Mouse (Mus musculus) small intestine, adult 2 months (tissue): ENCODE data around the gene Trpd52l3. TPM values are rescaled to one million over a fixed set of nuclear protein-coding genes. Genes with fewer than 3 reads are reported as not detected.

Source experiments
- H3K27ac ChIP-seq: fragments of 200-500 bp; 2 replicates; pipeline ENCODE4 v1.5.1; 2012; ENCODE audit warnings: low read depth, low read length, control low read depth, inconsistent platforms; ENCODE audit not compliant: insufficient read depth
- H3K27me3 ChIP-seq: fragments of 200-500 bp; 2 replicates; pipeline ENCODE4 v1.6.1; 2012; ENCODE audit warnings: mild to moderate bottlenecking, moderate library complexity, low read length, inconsistent platforms; ENCODE audit not compliant: control insufficient read depth, insufficient read depth
- H3K36me3 ChIP-seq: fragments of 200-500 bp; 2 replicates; pipeline ENCODE4 v1.6.1; 2012; ENCODE audit warnings: mild to moderate bottlenecking, low read length, control low read depth, inconsistent platforms; ENCODE audit not compliant: control insufficient read depth, insufficient read depth
- H3K4me1 ChIP-seq: fragments of 200-500 bp; 2 replicates; pipeline ENCODE4 v1.6.1; 2012; ENCODE audit warnings: low read length, inconsistent platforms, mixed read lengths; ENCODE audit not compliant: control insufficient read depth, insufficient read depth, insufficient read length
- H3K4me3 ChIP-seq: fragments of 200-500 bp; 2 replicates; pipeline ENCODE4 v1.5.1; 2012; ENCODE audit warnings: low read depth, mild to moderate bottlenecking, control low read depth, inconsistent platforms, low read length, moderate library complexity
- CTCF ChIP-seq: fragments of 200-500 bp; IDR thresholded peaks from 2 replicates; pipeline ENCODE4 v1.5.1; 2012; ENCODE audit warnings: low read depth, mild to moderate bottlenecking, control low read depth, inconsistent platforms, low read length, moderate library complexity, mixed read lengths; ENCODE audit not compliant: insufficient replicate concordance, insufficient read length; ENCODE audit errors: extremely low read depth
- POLR2A ChIP-seq: fragments of 200-500 bp; IDR thresholded peaks from 2 replicates; pipeline ENCODE4 v1.6.1; 2012; ENCODE audit warnings: low read depth, mild to moderate bottlenecking, control low read depth, inconsistent platforms, low read length, moderate library complexity
- WGBS: fragments of 180-500 bp; shearing (Covaris S2); methylation state at CpG from one replicate; pipeline ENCODE4 v1.1.7; 2018; 5-methylcytosine and 5-hydroxymethylcytosine counted together
- polyA plus RNA-seq: library from polyadenylated mRNA; depleted of rRNA; stranded (reverse); fragments of >200 nt; gene quantifications from 2 replicates; pipeline ENCODE4 v1.2.3, GENCODE M21; 2012

The Trpd52l3 gene
- polyA plus RNA-seq, 1 experiment = not detected

DNA sequence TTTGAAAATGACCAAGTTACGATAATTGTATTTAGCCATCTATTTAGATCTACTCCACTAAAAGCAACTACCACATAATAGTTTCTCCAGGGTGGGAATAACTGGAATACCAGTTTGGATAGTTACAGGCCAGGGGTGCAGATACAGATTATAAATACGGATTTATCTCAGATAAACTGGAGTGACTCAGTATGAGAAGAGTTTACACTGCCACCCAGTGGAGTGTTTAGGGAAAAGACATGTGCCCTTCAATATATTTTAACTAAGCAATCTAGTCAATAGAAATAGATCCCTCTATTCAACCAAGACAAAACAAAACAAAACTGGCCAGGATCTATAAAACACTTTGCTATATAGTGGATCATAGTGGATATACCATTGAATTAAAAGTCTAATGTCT lies 24.7 kb upstream of the Trpd52l3 start:
- no peaks in the 10 kb centered on the region for H3K36me3 ChIP-seq
- WGBS = 50% methylated on average over 2 of the region's 2 CpGs
- H3K27ac ChIP-seq = no peak overlapping the region
- H3K4me1 ChIP-seq = no peaks in the 10 kb centered on the region
- TF ChIP-seq CTCF (no peak), POLR2A (no peak)
- H3K4me3 ChIP-seq = no peak overlapping the region
- no peaks in the 10 kb centered on the region for H3K27me3 ChIP-seq

DNA sequence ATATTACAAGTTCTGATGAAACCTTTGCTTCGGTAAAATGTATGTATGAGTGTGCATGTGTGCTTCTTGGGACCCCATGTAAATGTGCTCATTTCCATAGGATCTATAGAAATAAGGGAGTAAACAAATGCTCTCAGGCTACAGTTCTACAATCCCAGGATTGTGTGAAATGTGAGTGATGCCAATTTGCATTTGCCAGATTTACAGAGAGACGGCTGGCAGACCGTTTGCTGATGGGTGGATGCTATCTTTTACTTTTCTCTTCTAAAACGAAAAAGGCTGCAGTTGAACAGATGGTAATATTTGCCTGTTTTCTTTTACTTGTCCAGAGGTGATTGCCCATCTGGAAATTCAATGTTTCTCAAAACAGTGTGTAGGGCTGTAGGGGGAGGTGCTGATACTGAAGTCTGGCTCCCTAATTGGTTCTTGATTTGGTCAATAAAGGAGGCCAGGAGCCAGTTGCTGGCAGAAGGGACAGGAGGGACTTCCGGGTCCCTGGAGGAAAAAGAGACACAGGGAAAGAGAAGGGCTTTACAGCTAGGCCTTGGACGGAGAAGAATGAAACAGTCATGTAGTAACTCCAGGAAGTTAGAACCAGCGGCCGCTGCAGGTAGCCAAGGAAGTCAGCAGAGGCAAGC lies 24.0 kb upstream of the Trpd52l3 start:
- H3K4me3 ChIP-seq = no peak overlapping the region
- no peaks in the 10 kb centered on the region for H3K36me3 ChIP-seq
- WGBS = 80% methylated on average over 8 of the region's 8 CpGs
- H3K4me1 ChIP-seq = no peaks in the 10 kb centered on the region
- no peaks in the 10 kb centered on the region for H3K27me3 ChIP-seq
- no peak overlapping the region for H3K27ac ChIP-seq
- no peak for TF ChIP-seq POLR2A
- no peak for TF ChIP-seq CTCF

DNA sequence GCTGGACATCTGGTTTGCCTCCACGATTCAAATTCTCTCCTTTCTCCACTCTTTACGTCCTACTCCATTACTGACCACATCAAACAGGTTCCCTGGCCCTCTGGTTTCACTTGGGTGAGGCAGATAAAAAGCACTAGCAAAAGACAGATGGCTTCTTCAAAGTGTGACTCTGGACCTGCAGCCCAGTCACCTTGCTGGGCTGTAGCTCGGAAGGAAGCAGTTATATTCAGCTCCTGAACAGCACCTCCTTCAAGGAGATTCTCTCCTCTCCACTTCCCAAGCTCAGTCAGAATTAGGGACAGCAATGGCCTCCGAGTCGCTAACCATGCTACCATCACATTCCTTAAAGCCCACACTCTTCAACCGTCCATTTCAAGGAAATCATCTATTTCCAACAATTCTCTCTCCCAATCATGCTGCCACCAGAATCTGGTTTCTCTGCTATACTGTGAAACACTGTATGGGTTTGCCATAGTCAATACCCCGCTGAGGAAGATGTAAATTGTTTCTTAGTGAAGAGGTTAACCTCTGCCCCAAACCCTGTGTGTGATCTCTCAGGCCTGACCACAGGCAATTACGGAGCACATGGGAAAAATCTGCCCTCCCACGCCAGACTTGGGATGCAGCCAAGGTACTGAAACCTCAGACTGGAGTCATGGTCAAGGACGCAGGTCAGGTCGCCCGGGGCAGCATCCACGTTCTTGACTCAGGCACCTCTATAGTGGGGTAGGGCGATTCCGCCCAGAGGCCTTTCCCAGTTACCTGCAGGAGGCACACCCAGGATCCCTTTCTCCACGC lies 19.2 kb upstream of the Trpd52l3 start:
- H3K4me3 ChIP-seq = no peak overlapping the region
- no peak overlapping the region for H3K27ac ChIP-seq
- H3K4me1 ChIP-seq = no peaks in the 10 kb centered on the region
- WGBS = 75% methylated on average over 16 of the region's 16 CpGs
- no peaks in the 10 kb centered on the region for H3K36me3 ChIP-seq
- TF ChIP-seq POLR2A = no peak
- no peak for TF ChIP-seq CTCF
- no peaks in the 10 kb centered on the region for H3K27me3 ChIP-seq

DNA sequence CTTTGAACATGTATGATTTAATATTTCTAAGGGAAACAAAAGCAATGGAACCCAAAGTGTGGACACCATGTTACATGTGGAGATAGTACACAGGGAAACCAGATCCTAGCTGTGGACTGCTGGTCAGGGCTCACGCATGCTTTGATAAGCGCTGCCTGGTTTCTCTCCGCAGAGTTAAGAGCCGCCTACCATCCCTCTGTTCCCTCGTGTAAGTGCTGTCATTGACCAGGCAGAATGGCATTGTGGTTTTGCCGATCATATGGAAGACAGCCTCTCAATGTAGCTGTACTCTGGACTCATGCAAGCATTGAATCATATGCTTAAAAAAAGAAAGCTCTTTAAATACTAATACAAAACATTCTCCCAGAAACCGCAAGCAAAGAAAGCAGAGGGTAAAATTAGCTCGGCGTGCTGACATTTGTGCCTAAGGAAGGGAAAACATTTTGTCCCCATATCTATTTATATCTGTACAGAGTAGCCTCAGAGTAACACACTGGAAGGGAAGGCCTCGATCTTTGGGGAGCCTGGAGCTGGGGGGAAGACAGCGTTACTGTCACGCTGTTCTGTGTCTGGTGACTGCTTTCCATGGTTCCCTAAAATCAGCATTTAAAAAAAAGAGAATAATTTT lies 17.0 kb upstream of the Trpd52l3 start:
- Histone ChIP-seq H3K27me3 (no peaks in the 10 kb centered on the region), H3K27ac (no peak overlapping the region), H3K4me1 (no peaks in the 10 kb centered on the region), H3K4me3 (no peak overlapping the region), H3K36me3 (no peaks in the 10 kb centered on the region)
- TF ChIP-seq POLR2A = no peak
- TF ChIP-seq CTCF = no peak
- 79% methylated on average over 12 of the region's 12 CpGs for WGBS

DNA sequence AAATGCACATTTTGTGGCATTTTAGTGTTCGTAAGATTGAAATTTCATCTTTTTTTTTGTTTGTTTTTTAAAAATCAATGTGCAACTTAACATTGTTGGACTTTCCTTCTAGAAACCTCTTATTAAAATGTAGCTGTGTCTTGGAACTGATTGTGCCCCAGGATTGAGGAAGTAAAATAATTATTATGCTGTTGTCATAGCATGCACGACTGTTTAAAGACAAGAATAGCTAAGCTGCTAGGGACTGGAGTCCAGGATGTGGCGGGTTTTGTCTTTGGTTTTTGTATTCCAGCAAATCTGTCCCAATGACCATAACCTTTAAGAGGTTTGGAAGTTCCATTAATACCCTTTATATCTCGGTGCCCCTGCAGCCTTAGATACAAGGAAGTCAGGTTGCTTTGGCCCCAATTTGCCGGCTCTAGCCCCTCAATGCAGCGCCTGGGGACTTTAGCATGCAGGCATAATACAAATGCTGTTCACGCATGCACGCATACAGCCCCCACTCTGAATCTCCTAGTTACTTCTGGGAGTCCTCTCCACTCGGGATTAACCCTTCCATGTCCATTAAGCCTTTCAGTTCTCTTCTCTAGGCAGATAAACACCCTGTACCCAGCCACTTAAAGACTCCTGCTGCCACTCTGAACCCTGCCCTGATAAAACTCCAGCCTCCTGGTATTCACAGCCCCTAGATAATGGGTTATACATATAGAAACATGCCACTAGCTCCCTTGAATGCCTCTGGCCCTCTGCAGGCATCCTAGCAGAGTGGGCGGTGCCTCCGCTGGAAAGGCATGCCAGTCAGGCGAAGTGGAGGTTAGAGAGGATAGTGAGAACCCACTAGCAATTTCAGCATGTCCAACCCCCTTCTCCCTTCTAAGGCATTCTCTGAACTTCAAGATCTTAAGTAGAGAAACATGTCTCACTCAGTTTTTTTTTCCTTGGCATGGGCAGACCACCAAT lies 2.9 kb upstream of the Trpd52l3 start:
- Histone ChIP-seq H3K4me3 (no peak overlapping the region), H3K27ac (no peak overlapping the region), H3K27me3 (no peaks in the 10 kb centered on the region), H3K4me1 (no peaks in the 10 kb centered on the region), H3K36me3 (no peaks in the 10 kb centered on the region)
- WGBS = 69% methylated on average over 12 of the region's 12 CpGs
- TF ChIP-seq POLR2A (no peak), CTCF (no peak)

DNA sequence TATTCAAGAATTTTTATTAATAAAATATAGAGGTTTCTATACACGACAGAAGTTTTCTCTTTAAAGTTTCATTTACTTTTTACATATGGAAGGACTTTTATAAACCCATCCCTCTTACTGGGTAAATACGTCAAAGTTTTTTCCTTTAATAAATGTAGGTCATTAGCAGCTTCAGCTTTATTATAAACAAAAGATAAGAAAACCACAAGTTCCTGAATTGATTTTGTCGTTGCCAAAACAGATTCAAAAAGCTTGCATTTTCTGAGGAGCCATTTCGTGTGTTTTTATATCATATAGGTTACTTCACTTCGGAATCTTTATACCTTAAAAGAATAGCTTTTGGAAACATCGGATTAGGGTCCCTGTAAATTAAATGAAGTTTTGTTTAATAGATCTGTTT lies 2.0 kb upstream of the Trpd52l3 start:
- TF ChIP-seq CTCF (no peak), POLR2A (no peak)
- Histone ChIP-seq H3K4me3 (no peak overlapping the region), H3K36me3 (no peaks in the 10 kb centered on the region), H3K27ac (no peak overlapping the region), H3K27me3 (no peaks in the 10 kb centered on the region), H3K4me1 (no peaks in the 10 kb centered on the region)
- WGBS = 63% methylated on average over 6 of the region's 6 CpGs
